Mouse (Mus musculus): ENCODE results near the gene Meiob. TPM values are rescaled to one million over a fixed set of nuclear protein-coding genes. Genes with fewer than 3 reads are reported as not detected.

The Meiob gene
- polyA plus RNA-seq, 1 experiment from 2014 or later: not detected

- Histone ChIP-seq H3K9me3 (ENCODE audit: control insufficient read depth, low read length) (no peaks in the 10 kb centered on the region), H3K4me1 (ENCODE audit: control insufficient read depth, insufficient read depth, low read length) (peaks cover 5% of the 10 kb centered on the region; the same call in 1 of the 2 replicates), H3K4me2 (ENCODE audit: low read depth, low read length) (peak overlapping the region; percentile 20), H3K36me3 (ENCODE audit: control insufficient read depth, insufficient read depth, low read length) (no peaks in the 10 kb centered on the region), H3K4me3 (ENCODE audit: low read length) (no peak overlapping the region), H3K27ac (ENCODE audit: low read length) (peak overlapping the region; percentile 75), H3K27me3 (replicated peaks; ENCODE audit: control insufficient read depth, insufficient read depth, low read length) (no peaks in the 10 kb centered on the region), H3K9ac (ENCODE audit: low read depth, low read length) (peak overlapping the region; percentile 7; the same call in 1 of the 2 replicates)
- WGBS: 37% methylated on average over 9 of the region's 9 CpGs
- ATAC-seq: peak; percentile 75
Measured at GRCm38 (mm10) chr17:24844525-24844924, 40.4 kb downstream of the Meiob start.

GRCm38 (mm10) chr17:24847386-24847785 lies 43.3 kb downstream of the Meiob start:
- no peak overlapping the region for H3K9ac ChIP-seq (ENCODE audit: low read depth, low read length)
- no peak for ATAC-seq
- no peak overlapping the region for H3K4me2 ChIP-seq (ENCODE audit: low read depth, low read length)
- no peak overlapping the region for H3K4me3 ChIP-seq (ENCODE audit: low read length)
- H3K27me3 ChIP-seq (replicated peaks; ENCODE audit: control insufficient read depth, insufficient read depth, low read length): no peaks in the 10 kb centered on the region; the same call in 1 of the 2 replicates
- no peaks in the 10 kb centered on the region for H3K9me3 ChIP-seq (ENCODE audit: control insufficient read depth, low read length)
- H3K4me1 ChIP-seq (ENCODE audit: control insufficient read depth, insufficient read depth, low read length): peaks cover 14% of the 10 kb centered on the region
- H3K27ac ChIP-seq (ENCODE audit: low read length): no peak overlapping the region
- WGBS: 78% methylated on average over 1 of the region's 1 CpGs
- H3K36me3 ChIP-seq (ENCODE audit: control insufficient read depth, insufficient read depth, low read length): no peaks in the 10 kb centered on the region

GRCm38 (mm10) chr17:24848600-24849031 lies 44.5 kb downstream of the Meiob start:
- Histone ChIP-seq H3K4me1 (ENCODE audit: control insufficient read depth, insufficient read depth, low read length) (peaks cover 14% of the 10 kb centered on the region), H3K9me3 (ENCODE audit: control insufficient read depth, low read length) (no peaks in the 10 kb centered on the region), H3K27ac (ENCODE audit: low read length) (peak overlapping the region; percentile 72), H3K4me3 (ENCODE audit: low read length) (peak overlapping the region; percentile 42), H3K9ac (ENCODE audit: low read depth, low read length) (peak overlapping the region; percentile 39; the same call in 1 of the 2 replicates), H3K4me2 (ENCODE audit: low read depth, low read length) (peak overlapping the region; percentile 56), H3K36me3 (ENCODE audit: control insufficient read depth, insufficient read depth, low read length) (peaks cover 3% of the 10 kb centered on the region; the same call in 1 of the 2 replicates), H3K27me3 (replicated peaks; ENCODE audit: control insufficient read depth, insufficient read depth, low read length) (no peaks in the 10 kb centered on the region; the same call in 1 of the 2 replicates)
- ATAC-seq: peak; percentile 7; the same call in 1 of the 2 replicates

GRCm38 (mm10) chr17:24849733-24850064 lies 45.6 kb downstream of the Meiob start:
- Histone ChIP-seq H3K4me2 (ENCODE audit: low read depth, low read length) (peak overlapping the region; percentile 72), H3K4me1 (ENCODE audit: control insufficient read depth, insufficient read depth, low read length) (peaks cover 14% of the 10 kb centered on the region), H3K4me3 (ENCODE audit: low read length) (peak overlapping the region; percentile 98), H3K36me3 (ENCODE audit: control insufficient read depth, insufficient read depth, low read length) (peaks cover 3% of the 10 kb centered on the region; the same call in 1 of the 2 replicates), H3K9ac (ENCODE audit: low read depth, low read length) (peak overlapping the region; percentile 92), H3K27me3 (replicated peaks; ENCODE audit: control insufficient read depth, insufficient read depth, low read length) (no peaks in the 10 kb centered on the region; the same call in 1 of the 2 replicates), H3K27ac (ENCODE audit: low read length) (peak overlapping the region; percentile 97), H3K9me3 (ENCODE audit: control insufficient read depth, low read length) (no peaks in the 10 kb centered on the region)
- peak; percentile 50; the same call in 1 of the 2 replicates for ATAC-seq
- WGBS: under 1% methylated on average over 21 of the region's 21 CpGs

- Histone ChIP-seq H3K9me3 (ENCODE audit: control insufficient read depth, low read length) (no peaks in the 10 kb centered on the region), H3K4me1 (ENCODE audit: control insufficient read depth, insufficient read depth, low read length) (peaks cover 14% of the 10 kb centered on the region), H3K27ac (ENCODE audit: low read length) (peak within 1 kb of the TSS; percentile 97), H3K36me3 (ENCODE audit: control insufficient read depth, insufficient read depth, low read length) (peaks cover 3% of the 10 kb centered on the region; the same call in 1 of the 2 replicates), H3K9ac (ENCODE audit: low read depth, low read length) (peak within 1 kb of the TSS; percentile 92), H3K4me2 (ENCODE audit: low read depth, low read length) (peak within 1 kb of the TSS; percentile 84), H3K4me3 (ENCODE audit: low read length) (peak within 1 kb of the TSS; percentile 98), H3K27me3 (replicated peaks; ENCODE audit: control insufficient read depth, insufficient read depth, low read length) (no peaks in the 10 kb centered on the region; the same call in 1 of the 2 replicates)
- under 1% methylated on average over 58 of the region's 58 CpGs for WGBS
- peak; percentile 98 for ATAC-seq
Measured at GRCm38 (mm10) chr17:24850065-24850772, 46.1 kb downstream of the Meiob start, which contains the start of gene Fahd1. TSS of gene Fahd1 (minus strand) at chr17:24850364.

- WGBS: under 1% methylated on average over 20 of the region's 20 CpGs
- peak overlapping the region; percentile 84 for H3K4me2 ChIP-seq (ENCODE audit: low read depth, low read length)
- ATAC-seq: no peak
- peak overlapping the region; percentile 68; the same call in 1 of the 2 replicates for H3K27ac ChIP-seq (ENCODE audit: low read length)
- H3K4me1 ChIP-seq (ENCODE audit: control insufficient read depth, insufficient read depth, low read length): peaks cover 14% of the 10 kb centered on the region
- no peaks in the 10 kb centered on the region for H3K9me3 ChIP-seq (ENCODE audit: control insufficient read depth, low read length)
- peak overlapping the region; percentile 92 for H3K9ac ChIP-seq (ENCODE audit: low read depth, low read length)
- no peaks in the 10 kb centered on the region; the same call in 1 of the 2 replicates for H3K27me3 ChIP-seq (replicated peaks; ENCODE audit: control insufficient read depth, insufficient read depth, low read length)
- H3K4me3 ChIP-seq (ENCODE audit: low read length): peak overlapping the region; percentile 98
- H3K36me3 ChIP-seq (ENCODE audit: control insufficient read depth, insufficient read depth, low read length): peaks cover 3% of the 10 kb centered on the region; the same call in 1 of the 2 replicates
Measured at GRCm38 (mm10) chr17:24850773-24851127, 46.7 kb downstream of the Meiob start.

- Histone ChIP-seq H3K36me3 (ENCODE audit: control insufficient read depth, insufficient read depth, low read length) (peaks cover 3% of the 10 kb centered on the region; the same call in 1 of the 2 replicates), H3K27ac (ENCODE audit: low read length) (no peak overlapping the region), H3K4me2 (ENCODE audit: low read depth, low read length) (peak overlapping the region; percentile 84), H3K4me1 (ENCODE audit: control insufficient read depth, insufficient read depth, low read length) (peaks cover 14% of the 10 kb centered on the region), H3K4me3 (ENCODE audit: low read length) (peak overlapping the region; percentile 98), H3K9ac (ENCODE audit: low read depth, low read length) (peak overlapping the region; percentile 92), H3K27me3 (replicated peaks; ENCODE audit: control insufficient read depth, insufficient read depth, low read length) (no peaks in the 10 kb centered on the region; the same call in 1 of the 2 replicates), H3K9me3 (ENCODE audit: control insufficient read depth, low read length) (no peaks in the 10 kb centered on the region)
- 78% methylated on average over 10 of the region's 10 CpGs for WGBS
- no peak for ATAC-seq
Measured at GRCm38 (mm10) chr17:24851381-24852125, 47.5 kb downstream of the Meiob start.

GRCm38 (mm10) chr17:24855838-24856464 lies 51.9 kb downstream of the Meiob start:
- Histone ChIP-seq H3K4me3 (ENCODE audit: low read length) (no peak overlapping the region), H3K4me2 (ENCODE audit: low read depth, low read length) (no peak overlapping the region), H3K4me1 (ENCODE audit: control insufficient read depth, insufficient read depth, low read length) (peaks cover 8% of the 10 kb centered on the region), H3K27me3 (replicated peaks; ENCODE audit: control insufficient read depth, insufficient read depth, low read length) (no peaks in the 10 kb centered on the region; the same call in 1 of the 2 replicates), H3K27ac (ENCODE audit: low read length) (no peak overlapping the region), H3K9ac (ENCODE audit: low read depth, low read length) (no peak overlapping the region), H3K36me3 (ENCODE audit: control insufficient read depth, insufficient read depth, low read length) (peaks cover 3% of the 10 kb centered on the region; the same call in 1 of the 2 replicates), H3K9me3 (ENCODE audit: control insufficient read depth, low read length) (no peaks in the 10 kb centered on the region)
- 81% methylated on average over 3 of the region's 3 CpGs for WGBS
- ATAC-seq: no peak

- Histone ChIP-seq H3K4me1 (ENCODE audit: control insufficient read depth, insufficient read depth, low read length) (peaks cover 2% of the 10 kb centered on the region), H3K4me3 (ENCODE audit: low read length) (no peak overlapping the region), H3K4me2 (ENCODE audit: low read depth, low read length) (no peak overlapping the region), H3K9ac (ENCODE audit: low read depth, low read length) (no peak overlapping the region), H3K9me3 (ENCODE audit: control insufficient read depth, low read length) (no peaks in the 10 kb centered on the region), H3K36me3 (ENCODE audit: control insufficient read depth, insufficient read depth, low read length) (peaks cover 6% of the 10 kb centered on the region; the same call in 1 of the 2 replicates), H3K27me3 (replicated peaks; ENCODE audit: control insufficient read depth, insufficient read depth, low read length) (no peaks in the 10 kb centered on the region; the same call in 1 of the 2 replicates), H3K27ac (ENCODE audit: low read length) (no peak overlapping the region)
- no peak for ATAC-seq
- WGBS: 92% methylated on average over 13 of the region's 13 CpGs
Measured at GRCm38 (mm10) chr17:24856589-24856988, 52.5 kb downstream of the Meiob start.

All from intestine, embryonic 16.5 days (tissue).